In the genomic region with DNA sequence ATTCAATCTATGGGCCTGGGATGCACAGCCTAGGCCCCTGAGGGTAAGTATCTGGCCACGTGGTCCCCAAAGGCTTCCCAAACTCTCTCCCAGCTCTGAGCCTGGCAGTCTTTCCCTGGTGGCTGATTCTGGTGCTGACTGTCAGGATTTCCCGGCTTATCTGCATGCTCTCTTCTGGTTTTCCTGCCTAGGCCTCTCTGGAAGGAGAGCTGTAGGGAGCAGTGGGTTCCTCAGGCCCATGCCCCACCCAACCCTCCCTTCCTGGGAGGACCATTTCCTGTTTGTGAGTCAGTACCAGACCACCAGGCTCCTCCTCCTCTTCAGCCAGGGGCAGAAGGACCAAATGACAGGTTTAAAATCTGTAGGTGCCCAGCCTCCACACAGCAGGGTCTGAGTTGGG, we compare ENCODE assay signal across 11 mouse cellular contexts. TPM values are rescaled to one million over a fixed set of nuclear protein-coding genes. Genes with fewer than 3 reads are reported as not detected.
DNase-seq lines count a peak whose midpoint lies in the region; ATAC-seq and TF ChIP-seq lines count a peak whose summit lies in the region.
"Had no signal": no experiment of that assay in that cellular context is flagged by ENCODE, and none has a peak within 500 bp of the region (broad histone marks: within the 10 kb centered on the region; RNA-seq: fewer than 3 reads in every experiment).

No protein-coding gene starts in this region.

- no peaks in the 10 kb centered on the region for H3K27me3 ChIP-seq in heart, embryonic 12.5 days (replicated peaks)
- no peaks in the 10 kb centered on the region for H3K27me3 ChIP-seq in C2C12 (ENCODE audit: control insufficient read depth, insufficient read depth, insufficient read length)
- H3K27me3 ChIP-seq in liver, embryonic 15.5 days: no peaks in the 10 kb centered on the region
- H3K27me3 ChIP-seq in hindbrain, embryonic 16.5 days (replicated peaks; ENCODE audit: control insufficient read depth, insufficient read depth, low read length): no peaks in the 10 kb centered on the region
- H3K27me3 ChIP-seq in midbrain, embryonic 13.5 days: no peaks in the 10 kb centered on the region
- H3K27me3 ChIP-seq: hindbrain, embryonic 13.5 days had no signal

- 8% methylated on average over 2 of the region's 2 CpGs for WGBS in heart, embryonic 12.5 days
- WGBS in liver, embryonic 15.5 days (ENCODE audit: insufficient replicate concordance): 15% methylated on average over 2 of the region's 2 CpGs
- WGBS in hindbrain, embryonic 16.5 days: 54% methylated on average over 2 of the region's 2 CpGs
- 74% methylated on average over 2 of the region's 2 CpGs for WGBS in midbrain, embryonic 13.5 days

- no peaks in the 10 kb centered on the region for H3K79me2 ChIP-seq in C2C12 (ENCODE audit: control insufficient read depth, insufficient read depth)

- peak overlapping the region; percentile 63 for H3K27ac ChIP-seq in heart, embryonic 12.5 days (ENCODE audit: poor library complexity, severe bottlenecking)
- peak overlapping the region; percentile 68 for H3K27ac ChIP-seq in brown adipose tissue, adult 24 weeks (replicated peaks; ENCODE audit: low read depth, low read length)
- no peak overlapping the region for H3K27ac ChIP-seq in liver, embryonic 15.5 days (replicated peaks)
- H3K27ac ChIP-seq in hindbrain, embryonic 16.5 days (ENCODE audit: low read depth, low read length): no peak overlapping the region
- H3K27ac ChIP-seq in midbrain, embryonic 13.5 days: no peak overlapping the region
- H3K27ac ChIP-seq: hindbrain, embryonic 13.5 days had no signal

- no peaks in the 10 kb centered on the region for H3K9me3 ChIP-seq in heart, embryonic 12.5 days (replicated peaks)
- no peaks in the 10 kb centered on the region for H3K9me3 ChIP-seq in liver, embryonic 15.5 days (replicated peaks)
- H3K9me3 ChIP-seq in hindbrain, embryonic 16.5 days (ENCODE audit: control insufficient read depth, low read length): no peaks in the 10 kb centered on the region
- no peaks in the 10 kb centered on the region for H3K9me3 ChIP-seq in midbrain, embryonic 13.5 days
- H3K9me3 ChIP-seq: hindbrain, embryonic 13.5 days had no signal

- H3K9ac ChIP-seq in heart, embryonic 12.5 days: peak overlapping the region; percentile 21; the same call in 1 of the 2 replicates
- H3K9ac ChIP-seq in liver, embryonic 15.5 days: no peak overlapping the region
- no peak overlapping the region for H3K9ac ChIP-seq in hindbrain, embryonic 16.5 days (ENCODE audit: low read depth, low read length)
- H3K9ac ChIP-seq in midbrain, embryonic 13.5 days (replicated peaks): no peak overlapping the region
- H3K9ac ChIP-seq: hindbrain, embryonic 13.5 days; lung, embryonic 14.5 days had no signal

- no peak overlapping the region for H3K4me3 ChIP-seq in heart, embryonic 12.5 days
- H3K4me3 ChIP-seq in C2C12 (ENCODE audit: insufficient read depth, poor library complexity, severe bottlenecking): no peak overlapping the region
- H3K4me3 ChIP-seq in brown adipose tissue, adult 24 weeks (ENCODE audit: insufficient read depth, low read depth, low read length): no peak overlapping the region
- no peak overlapping the region for H3K4me3 ChIP-seq in liver, embryonic 15.5 days (replicated peaks)
- H3K4me3 ChIP-seq in hindbrain, embryonic 16.5 days (ENCODE audit: low read length): no peak overlapping the region
- H3K4me3 ChIP-seq in midbrain, embryonic 13.5 days (replicated peaks): no peak overlapping the region
- H3K4me3 ChIP-seq: hindbrain, embryonic 13.5 days had no signal

- no peaks in the 10 kb centered on the region for H3K36me3 ChIP-seq in heart, embryonic 12.5 days
- no peaks in the 10 kb centered on the region for H3K36me3 ChIP-seq in C2C12 (ENCODE audit: control insufficient read depth, insufficient read depth)
- no peaks in the 10 kb centered on the region for H3K36me3 ChIP-seq in liver, embryonic 15.5 days (replicated peaks)
- H3K36me3 ChIP-seq in hindbrain, embryonic 16.5 days (ENCODE audit: control insufficient read depth, insufficient read depth, low read length): no peaks in the 10 kb centered on the region
- H3K36me3 ChIP-seq in midbrain, embryonic 13.5 days: no peaks in the 10 kb centered on the region
- H3K36me3 ChIP-seq: hindbrain, embryonic 13.5 days had no signal

- peak; percentile 49; the same call in 1 of the 2 replicates for ATAC-seq in heart, embryonic 12.5 days (ENCODE audit: insufficient number of reproducible peaks, low FRiP score)
- ATAC-seq in liver, embryonic 15.5 days (ENCODE audit: insufficient read depth): peak; percentile 49; the same call in 1 of the 2 replicates
- no peak for ATAC-seq in hindbrain, embryonic 16.5 days
- no peak for ATAC-seq in midbrain, embryonic 13.5 days

- no peaks in the 10 kb centered on the region for H3K79me3 ChIP-seq in C2C12 (ENCODE audit: low read depth)

- H3ac ChIP-seq in C2C12 (ENCODE audit: control insufficient read depth, insufficient read length, low read depth): peak overlapping the region; percentile 30

- peaks cover 52% of the 10 kb centered on the region for H3K4me1 ChIP-seq in heart, embryonic 12.5 days (replicated peaks)
- H3K4me1 ChIP-seq in brown adipose tissue, adult 24 weeks (ENCODE audit: control insufficient read depth, insufficient read depth, insufficient read length, low read length): peaks cover 60% of the 10 kb centered on the region
- H3K4me1 ChIP-seq in liver, embryonic 15.5 days (replicated peaks): peaks cover 4% of the 10 kb centered on the region
- H3K4me1 ChIP-seq in hindbrain, embryonic 16.5 days (ENCODE audit: control insufficient read depth, insufficient read depth, low read depth, low read length): no peaks in the 10 kb centered on the region
- H3K4me1 ChIP-seq in midbrain, embryonic 13.5 days (replicated peaks): no peaks in the 10 kb centered on the region
- H3K4me1 ChIP-seq: hindbrain, embryonic 13.5 days had no signal

- TF ChIP-seq CTCF in C2C12 (IDR thresholded peaks at IDR 0.05; ENCODE audit: control insufficient read depth, insufficient read depth, insufficient read length): no peak

- H3K4me2 ChIP-seq in heart, embryonic 12.5 days: no peak overlapping the region
- H3K4me2 ChIP-seq in liver, embryonic 15.5 days: no peak overlapping the region
- no peak overlapping the region for H3K4me2 ChIP-seq in hindbrain, embryonic 16.5 days (ENCODE audit: low read length)
- H3K4me2 ChIP-seq in midbrain, embryonic 13.5 days (replicated peaks): no peak overlapping the region
- H3K4me2 ChIP-seq: hindbrain, embryonic 13.5 days; lung, embryonic 14.5 days had no signal

- no peak for DNase-seq in heart, postnatal 4 days
- no peak for DNase-seq in yolk sac, embryonic 10.5 days (ENCODE audit: low spot score)
- DNase-seq: kidney, postnatal 14 days; lung, embryonic 14.5 days had no signal

TF ChIP-seq in C2C12, 6 proteins besides CTCF, POLR2A, EP300 and RAD21:
- TF ChIP-seq MYOD1 (IDR thresholded peaks at IDR 0.05; ENCODE audit: control insufficient read depth, insufficient read length, low read depth): no peak
- TF ChIP-seq MYOG (IDR thresholded peaks at IDR 0.05; ENCODE audit: control insufficient read depth, extremely low read depth, insufficient read length): no peak
- TF ChIP-seq FOSL1 (IDR thresholded peaks at IDR 0.05; ENCODE audit: insufficient read depth, low read length, poor library complexity, severe bottlenecking): no peak
- TF ChIP-seq MAX (IDR thresholded peaks at IDR 0.05): no peak
- TF ChIP-seq CEBPB (IDR thresholded peaks at IDR 0.05; ENCODE audit: low read depth): no peak
- no peak for TF ChIP-seq USF1 (IDR thresholded peaks at IDR 0.05; ENCODE audit: low read depth)

RNA-seq across cellular contexts. Expression of a gene that starts 17.1 kb away (rescaled TPM):
- polyA plus RNA-seq in heart, embryonic 12.5 days (2016; fragmentation: Nextera tagmentation; extraction: Ambion mirVana): 10.0 and 10.4 TPM in 2 replicates
- 10 to 100 TPM; 12.9 to 16.2 TPM for total RNA-seq in heart, postnatal 4 days (2021)
- polyA plus RNA-seq in C2C12 (2012; fragmentation: generic; extraction: Trizol): 0.20 TPM
- polyA plus RNA-seq in brown adipose tissue, adult 24 weeks (2012; ENCODE audit: insufficient read depth, insufficient read length, missing spikeins): 16.6 and 17.9 TPM in 2 replicates
- polyA plus RNA-seq in liver, embryonic 15.5 days (2015; fragmentation: Nextera tagmentation; extraction: Ambion mirVana): 2.7 and 3.3 TPM in 2 replicates
- 2.6 and 2.7 TPM in 2 replicates for polyA plus RNA-seq in hindbrain, embryonic 16.5 days (2015; fragmentation: Nextera tagmentation; extraction: Ambion mirVana)
- polyA plus RNA-seq in midbrain, embryonic 13.5 days (2015; fragmentation: Nextera tagmentation; extraction: Ambion mirVana): 2.7 and 3.8 TPM in 2 replicates

RNA-seq across cellular contexts. Expression of a gene that starts 35.0 kb away (rescaled TPM):
- 3.8 and 3.9 TPM in 2 replicates for polyA plus RNA-seq in heart, embryonic 12.5 days (2016; fragmentation: Nextera tagmentation; extraction: Ambion mirVana)
- total RNA-seq in heart, postnatal 4 days (2021): 10 to 100 TPM; 10.8 to 11.7 TPM
- 0.08 TPM for polyA plus RNA-seq in C2C12 (2012; fragmentation: generic; extraction: Trizol)
- polyA plus RNA-seq in brown adipose tissue, adult 24 weeks (2012; ENCODE audit: insufficient read depth, insufficient read length, missing spikeins): 4.6 and 7.5 TPM in 2 replicates
- polyA plus RNA-seq in liver, embryonic 15.5 days (2015; fragmentation: Nextera tagmentation; extraction: Ambion mirVana): 0.36 and 0.52 TPM in 2 replicates
- 39.3 and 40.2 TPM in 2 replicates for polyA plus RNA-seq in hindbrain, embryonic 16.5 days (2015; fragmentation: Nextera tagmentation; extraction: Ambion mirVana)
- polyA plus RNA-seq in midbrain, embryonic 13.5 days (2015; fragmentation: Nextera tagmentation; extraction: Ambion mirVana): 5.6 and 6.6 TPM in 2 replicates

RNA-seq across cellular contexts. Expression of a gene that starts 43.1 kb away (rescaled TPM):
- polyA plus RNA-seq in heart, embryonic 12.5 days (2016; fragmentation: Nextera tagmentation; extraction: Ambion mirVana): 4.3 and 4.8 TPM in 2 replicates
- 10 to 100 TPM; 23.3 to 30.8 TPM for total RNA-seq in heart, postnatal 4 days (2021)
- polyA plus RNA-seq in C2C12 (2012; fragmentation: generic; extraction: Trizol): 12.0 TPM
- 60.4 and 62.3 TPM in 2 replicates for polyA plus RNA-seq in brown adipose tissue, adult 24 weeks (2012; ENCODE audit: insufficient read depth, insufficient read length, missing spikeins)
- polyA plus RNA-seq in liver, embryonic 15.5 days (2015; fragmentation: Nextera tagmentation; extraction: Ambion mirVana): 1.9 and 2.2 TPM in 2 replicates
- polyA plus RNA-seq in hindbrain, embryonic 16.5 days (2015; fragmentation: Nextera tagmentation; extraction: Ambion mirVana): 17.3 and 25.5 TPM in 2 replicates
- polyA plus RNA-seq in midbrain, embryonic 13.5 days (2015; fragmentation: Nextera tagmentation; extraction: Ambion mirVana): 9.3 and 10.4 TPM in 2 replicates

Comparison
In these comparisons a context has a peak if more than half of its experiments do, and no peak if none do; other contexts are left out.
1. ATAC-seq: peak in heart, embryonic 12.5 days (single experiment) and liver, embryonic 15.5 days (single experiment); none in hindbrain, embryonic 16.5 days (single experiment) and midbrain, embryonic 13.5 days (single experiment).
2. H3K27ac ChIP-seq: peak in heart, embryonic 12.5 days (single experiment) and brown adipose tissue, adult 24 weeks (single experiment); none in liver, embryonic 15.5 days (single experiment), hindbrain, embryonic 16.5 days (single experiment) and midbrain, embryonic 13.5 days (single experiment).